Mouse (Mus musculus) heart, adult 18-20 months (tissue): Measurements from ENCODE around the gene Col4a6. TPM values are rescaled to one million over a fixed set of nuclear protein-coding genes. Genes with fewer than 3 reads are reported as not detected.

ENCODE experiments used
- DNase-seq, 2 experiments: peaks; one replicate each; pipeline ENCODE4 v3.0.0; 2021 to 2022; ENCODE audit warnings: mixed read lengths in 1 of 2
- long read RNA-seq, 2 experiments: library from polyadenylated mRNA; stranded (forward); transcript quantifications; one replicate each; pipeline ENCODE4 v2.0.0; 2021
- total RNA-seq, 2 experiments: library from RNA; stranded (reverse); gene quantifications; 2 replicates each; pipeline ENCODE4 v1.2.3; 2021

Col4a6 gene
- 1 to 10 TPM; 1.9 to 2.4 TPM for total RNA-seq
- long read RNA-seq, experiment 1, result 0 reads
- long read RNA-seq, experiment 2, result 0 reads

- DNase-seq, result peak in 1 of 2 experiments; percentile 18
Measured at GRCm38 (mm10) chrX:141473470-141474302, at the start of gene Col4a6. Gene Col4a6 (minus strand): TSS chrX:141474076.

GRCm38 (mm10) chrX:141503125-141503524 is 29.2 kb upstream of the Col4a6 start:
- DNase-seq, result no peak

GRCm38 (mm10) chrX:141494545-141494944 is 20.7 kb upstream of the Col4a6 start:
- DNase-seq, result no peak

GRCm38 (mm10) chrX:141475566-141476327 is 1.9 kb upstream of the Col4a6 start:
- peak; percentile 6 to 30 for DNase-seq

GRCm38 (mm10) chrX:141475110-141475509 is 1.2 kb upstream of the Col4a6 start, which contains the start of gene Col4a5:
Gene Col4a5 (plus strand): TSS chrX:141475385.
- DNase-seq, result peak; percentile 72

GRCm38 (mm10) chrX:141447936-141448335 is 25.9 kb downstream of the Col4a6 start:
- no peak for DNase-seq

- DNase-seq, result peak in 1 of 2 experiments; percentile 1
Measured at GRCm38 (mm10) chrX:141439423-141439822, 34.5 kb downstream of the Col4a6 start.

GRCm38 (mm10) chrX:141436780-141437179 is 37.1 kb downstream of the Col4a6 start:
- no peak for DNase-seq

- DNase-seq, result no peak
Measured at GRCm38 (mm10) chrX:141415318-141415717, 58.6 kb downstream of the Col4a6 start.

GRCm38 (mm10) chrX:141396243-141396642 is 77.6 kb downstream of the Col4a6 start:
- DNase-seq, result no peak

GRCm38 (mm10) chrX:141385399-141386105 is 88.3 kb downstream of the Col4a6 start:
- DNase-seq, result peak; percentile 12 to 20

GRCm38 (mm10) chrX:141384632-141385031 is 89.2 kb downstream of the Col4a6 start:
- DNase-seq, result no peak

- DNase-seq, result no peak
Measured at GRCm38 (mm10) chrX:141370276-141370675, 103.6 kb downstream of the Col4a6 start.

- DNase-seq, result peak; percentile 43 to 56
Measured at GRCm38 (mm10) chrX:141363331-141363730, 110.5 kb downstream of the Col4a6 start.

- no peak for DNase-seq
Measured at GRCm38 (mm10) chrX:141341417-141341816, 132.5 kb downstream of the Col4a6 start.

- no peak for DNase-seq
Measured at GRCm38 (mm10) chrX:141328044-141328443, 145.8 kb downstream of the Col4a6 start.

- DNase-seq, result peak; percentile 53 to 68
Measured at GRCm38 (mm10) chrX:141324201-141324600, 149.7 kb downstream of the Col4a6 start.

- DNase-seq, result no peak
Measured at GRCm38 (mm10) chrX:141316217-141316616, 157.7 kb downstream of the Col4a6 start.

GRCm38 (mm10) chrX:141315795-141316194 is 158.1 kb downstream of the Col4a6 start:
- peak in 1 of 2 experiments; percentile 11 for DNase-seq

GRCm38 (mm10) chrX:141292702-141293462 is 181.0 kb downstream of the Col4a6 start:
- DNase-seq, result no peak

- DNase-seq, result no peak
Measured at GRCm38 (mm10) chrX:141276397-141276796, 197.5 kb downstream of the Col4a6 start.
